Mouse (Mus musculus) forebrain, embryonic 11.5 days (tissue): ENCODE measurements around the gene B830017H08Rik. TPM values are rescaled to one million over a fixed set of nuclear protein-coding genes. Genes with fewer than 3 reads are reported as not detected.

ENCODE experiments used
- ATAC-seq: fragments of 200-750 bp; cut with Nextera tagmentation; replicated peaks from 2 replicates; pipeline ENCODE4 v1.8.0; 2017; ENCODE audit warnings: moderate TSS enrichment; ENCODE audit not compliant: low FRiP score
- DNase-seq: peaks from one replicate; pipeline ENCODE4 v3.0.0-alpha.2; 2017; ENCODE audit warnings: low spot score
- H3K27ac ChIP-seq: fragments of 300-500 bp; sonication (generic); 2 replicates; pipeline ENCODE4 v1.5.1; 2014; ENCODE audit warnings: low read depth, low read length
- H3K27me3 ChIP-seq: fragments of 300-500 bp; sonication (generic); 2 replicates; pipeline ENCODE4 v1.6.1; 2014; ENCODE audit warnings: mild to moderate bottlenecking, low read length, mixed read lengths; ENCODE audit not compliant: control insufficient read depth, insufficient read depth
- H3K36me3 ChIP-seq: fragments of 300-500 bp; sonication (generic); 2 replicates; pipeline ENCODE4 v1.6.1; 2014; ENCODE audit warnings: mild to moderate bottlenecking, low read length, moderate library complexity, mixed read lengths; ENCODE audit not compliant: control insufficient read depth, insufficient read depth
- H3K4me1 ChIP-seq: fragments of 300-500 bp; sonication (generic); replicated peaks from 2 replicates; pipeline ENCODE4 v1.6.1; 2014; ENCODE audit warnings: low read length, mixed read lengths; ENCODE audit not compliant: control insufficient read depth, insufficient read depth
- H3K4me2 ChIP-seq: fragments of 300-500 bp; sonication (generic); 2 replicates; pipeline ENCODE4 v1.6.1; 2014; ENCODE audit warnings: low read depth, mild to moderate bottlenecking, low read length, moderate library complexity, mixed read lengths; ENCODE audit not compliant: severe bottlenecking
- H3K4me3 ChIP-seq: fragments of 300-500 bp; sonication (generic); 2 replicates; pipeline ENCODE4 v1.5.1; 2014; ENCODE audit warnings: low read depth, low read length
- H3K9ac ChIP-seq: fragments of 300-500 bp; sonication (generic); 2 replicates; pipeline ENCODE4 v1.6.1; 2014; ENCODE audit warnings: low read length
- H3K9me3 ChIP-seq: fragments of 300-500 bp; sonication (generic); 2 replicates; pipeline ENCODE4 v1.6.1; 2016; ENCODE audit warnings: low read length, mixed read lengths; ENCODE audit not compliant: control insufficient read depth
- WGBS: fragments of 180-500 bp; shearing (Covaris S2); extraction: QIAGEN DNeasy Blood & Tissue Kit; methylation state at CpG from one replicate; pipeline ENCODE4 v1.1.7; 2014; 5-methylcytosine and 5-hydroxymethylcytosine counted together
- polyA plus RNA-seq: library from polyadenylated mRNA; unstranded; fragments of >200 nt; fragmentation: Nextera tagmentation; extraction: Ambion mirVana; gene quantifications from 2 replicates; pipeline ENCODE4 v1.2.1, GENCODE M21; 2014

Gene B830017H08Rik
- polyA plus RNA-seq, 1 experiment from 2014 or later, result not detected

DNA sequence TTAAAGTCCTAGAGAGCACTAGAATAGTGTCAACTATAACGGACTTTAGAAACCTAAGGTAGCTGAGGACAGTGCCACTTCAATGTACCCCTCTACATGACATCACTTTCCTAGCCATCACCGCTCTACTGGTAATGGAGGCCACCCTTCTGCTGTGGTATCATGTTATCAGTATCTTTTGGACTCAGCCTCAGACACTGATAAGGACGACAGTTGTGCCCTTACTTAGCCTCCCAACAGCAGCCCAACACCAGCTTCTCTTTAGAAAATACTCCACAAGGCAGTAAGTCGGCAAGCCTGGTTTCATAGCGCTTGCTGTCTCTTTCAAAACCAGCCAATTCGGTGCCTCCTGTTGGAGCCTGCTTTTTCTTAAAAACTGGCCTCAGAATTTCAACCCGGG, 1.6 kb downstream of the B830017H08Rik start:
- H3K9ac ChIP-seq, result no peak overlapping the region
- H3K27me3 ChIP-seq, result peaks cover 62% of the 10 kb centered on the region
- WGBS, result 50% methylated on average over 7 of the region's 7 CpGs
- ATAC-seq, result no peak
- H3K36me3 ChIP-seq, result no peaks in the 10 kb centered on the region; the same call in 1 of the 2 replicates
- H3K9me3 ChIP-seq, result no peaks in the 10 kb centered on the region
- DNase-seq, result no peak
- H3K4me3 ChIP-seq, result peak overlapping the region; percentile 47
- no peaks in the 10 kb centered on the region; the same call in 1 of the 2 replicates for H3K4me1 ChIP-seq
- no peak overlapping the region for H3K27ac ChIP-seq
- H3K4me2 ChIP-seq, result peak overlapping the region; percentile 91; the same call in 1 of the 2 replicates

DNA sequence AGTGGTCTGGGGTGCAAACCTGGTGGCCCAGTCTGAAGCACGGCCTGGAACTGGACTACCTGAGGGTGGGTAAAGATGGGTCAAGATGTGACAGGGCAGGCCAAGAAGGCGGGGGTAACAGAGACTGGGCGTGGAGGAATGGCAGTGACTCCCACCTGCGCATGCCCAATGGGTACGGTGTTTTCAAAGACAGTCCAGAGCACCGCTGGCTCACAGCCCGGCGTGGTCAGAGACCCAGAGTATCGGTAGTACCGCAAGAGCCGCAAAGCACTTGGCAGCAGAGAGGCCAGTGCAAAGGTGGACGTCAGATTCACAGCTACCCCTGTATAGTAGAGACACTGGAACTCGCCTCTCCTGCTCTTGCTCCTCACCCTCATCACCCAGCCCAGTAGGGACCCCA, 2.6 kb downstream of the B830017H08Rik start:
- Histone ChIP-seq H3K27me3 (peaks cover 57% of the 10 kb centered on the region), H3K27ac (no peak overlapping the region), H3K9me3 (no peaks in the 10 kb centered on the region), H3K36me3 (no peaks in the 10 kb centered on the region; the same call in 1 of the 2 replicates), H3K9ac (no peak overlapping the region), H3K4me3 (no peak overlapping the region), H3K4me1 (no peaks in the 10 kb centered on the region; the same call in 1 of the 2 replicates), H3K4me2 (no peak overlapping the region)
- 49% methylated on average over 13 of the region's 13 CpGs for WGBS
- no peak for ATAC-seq
- DNase-seq, result no peak

DNA sequence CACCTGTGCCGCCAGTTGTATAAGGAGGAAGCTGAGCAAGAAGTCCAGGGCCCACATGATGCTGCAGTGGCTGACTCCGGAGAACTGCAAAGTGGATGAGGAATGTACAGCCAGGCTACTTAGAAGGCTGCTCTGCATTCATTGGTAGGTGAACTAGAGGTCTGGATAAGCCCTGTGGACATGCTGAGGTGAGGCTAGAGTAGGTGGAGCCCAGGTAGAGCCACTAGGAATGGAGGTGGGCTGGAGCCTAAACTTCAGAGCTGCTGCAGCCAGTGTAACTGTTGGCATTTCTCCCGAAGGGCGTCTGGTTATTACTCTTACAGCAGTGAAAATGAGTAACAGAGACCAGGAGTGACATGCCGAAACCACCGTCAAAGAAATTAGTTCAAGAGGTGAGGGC, 5.1 kb downstream of the B830017H08Rik start, which contains the start of gene Car15:
Gene Car15, minus strand, starts transcription at position 314 of the 400 bp plus-strand sequence.
- no peak for DNase-seq
- WGBS, result 82% methylated on average over 6 of the region's 6 CpGs
- H3K4me3 ChIP-seq, result no peak within 1 kb of the TSS
- no peak within 1 kb of the TSS for H3K27ac ChIP-seq
- no peak for ATAC-seq
- H3K27me3 ChIP-seq, result peaks cover 32% of the 10 kb centered on the region
- peaks cover 10% of the 10 kb centered on the region; the same call in 1 of the 2 replicates for H3K36me3 ChIP-seq
- no peak within 1 kb of the TSS for H3K4me2 ChIP-seq
- H3K9me3 ChIP-seq, result no peaks in the 10 kb centered on the region
- H3K4me1 ChIP-seq, result no peaks in the 10 kb centered on the region; the same call in 1 of the 2 replicates
- no peak within 1 kb of the TSS for H3K9ac ChIP-seq

DNA sequence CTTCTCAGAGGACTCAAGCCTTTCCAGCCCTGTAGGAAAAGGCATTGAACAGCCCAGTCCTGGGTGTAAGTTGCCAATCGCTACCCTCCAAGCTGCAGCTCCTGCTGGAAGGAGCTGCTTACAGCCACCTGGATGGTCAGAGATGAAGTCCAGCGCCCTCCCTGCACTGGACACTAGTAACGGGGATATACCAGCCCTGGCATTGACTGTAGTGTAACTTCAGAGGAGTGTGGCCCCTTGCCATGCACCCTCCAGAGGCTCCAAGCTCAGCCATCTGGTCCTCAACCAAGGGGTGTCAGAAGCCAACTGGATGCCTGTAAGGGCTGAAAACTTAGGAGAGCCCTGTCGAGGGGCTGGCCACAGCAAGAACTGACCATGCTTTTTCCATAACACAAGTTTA, 7.1 kb downstream of the B830017H08Rik start:
- Histone ChIP-seq H3K4me3 (no peak overlapping the region), H3K9ac (no peak overlapping the region), H3K9me3 (no peaks in the 10 kb centered on the region), H3K4me1 (no peaks in the 10 kb centered on the region), H3K4me2 (no peak overlapping the region), H3K27ac (no peak overlapping the region), H3K27me3 (peaks cover 13% of the 10 kb centered on the region), H3K36me3 (peaks cover 19% of the 10 kb centered on the region; the same call in 1 of the 2 replicates)
- DNase-seq (no peak), ATAC-seq (no peak)
- 87% methylated on average over 4 of the region's 4 CpGs for WGBS

DNA sequence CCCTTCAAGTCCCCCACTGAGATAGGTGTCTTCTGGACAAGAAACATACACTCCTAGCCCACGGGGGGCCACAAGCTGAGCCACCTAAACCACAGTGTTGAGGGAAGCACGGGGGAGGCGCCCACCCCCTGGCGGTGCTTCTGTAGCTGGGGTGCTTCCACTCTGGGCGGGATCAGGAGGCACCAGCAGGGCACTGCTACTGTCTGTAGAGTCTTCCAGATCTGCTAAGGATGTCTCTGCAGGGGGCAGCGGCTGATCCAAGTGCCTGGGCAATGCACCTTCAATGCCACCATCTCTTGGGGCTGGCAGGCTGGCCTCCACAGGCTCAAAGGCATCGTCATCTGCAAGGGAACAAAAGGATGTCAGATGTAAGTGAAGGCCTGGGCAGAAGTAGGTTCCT, 9.5 kb downstream of the B830017H08Rik start:
- Histone ChIP-seq H3K36me3 (peaks cover 23% of the 10 kb centered on the region; the same call in 1 of the 2 replicates), H3K4me3 (no peak overlapping the region), H3K27ac (no peak overlapping the region), H3K9me3 (no peaks in the 10 kb centered on the region), H3K27me3 (no peaks in the 10 kb centered on the region; the same call in 1 of the 2 replicates), H3K4me2 (no peak overlapping the region), H3K9ac (no peak overlapping the region), H3K4me1 (no peaks in the 10 kb centered on the region)
- no peak for DNase-seq
- ATAC-seq, result no peak
- WGBS, result 91% methylated on average over 7 of the region's 7 CpGs

DNA sequence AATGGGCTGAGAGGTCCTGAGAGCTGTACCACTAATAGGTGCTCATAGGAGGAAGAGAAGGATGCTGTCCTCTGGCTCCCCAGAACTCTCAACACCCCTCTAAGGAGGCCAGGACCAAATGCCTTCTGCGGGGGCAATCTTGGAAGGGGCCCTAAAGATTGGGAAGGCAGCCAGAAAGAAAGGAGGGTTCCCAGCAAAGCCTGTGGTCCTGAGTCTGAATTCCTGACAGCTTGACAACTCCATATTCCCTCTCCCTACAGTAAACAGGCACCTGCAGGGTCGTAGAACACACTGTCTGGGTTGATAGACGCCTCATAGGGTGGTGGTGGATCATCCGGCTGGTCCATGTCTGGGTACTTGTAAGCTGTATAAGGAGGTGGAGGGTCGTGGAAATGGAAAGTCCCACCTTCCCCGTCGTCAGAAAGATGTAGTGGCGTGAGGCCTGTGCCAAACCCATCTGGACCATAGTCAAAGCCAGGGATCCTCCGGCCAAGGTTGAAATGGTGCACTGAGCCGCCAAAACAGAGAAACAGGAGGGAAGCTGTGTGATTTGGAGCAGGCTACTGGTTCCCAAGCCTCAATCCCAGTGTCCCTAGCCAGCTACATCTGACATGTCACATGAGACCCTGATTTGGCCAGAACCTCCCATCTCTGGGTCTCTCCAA, 10.9 kb downstream of the B830017H08Rik start:
- ATAC-seq (no peak), DNase-seq (no peak)
- no peaks in the 10 kb centered on the region for H3K9me3 ChIP-seq
- H3K4me3 ChIP-seq, result no peak overlapping the region
- H3K27me3 ChIP-seq, result no peaks in the 10 kb centered on the region
- no peak overlapping the region for H3K9ac ChIP-seq
- H3K4me1 ChIP-seq, result no peaks in the 10 kb centered on the region
- WGBS, result 95% methylated on average over 10 of the region's 10 CpGs
- peaks cover 25% of the 10 kb centered on the region; the same call in 1 of the 2 replicates for H3K36me3 ChIP-seq
- no peak overlapping the region for H3K27ac ChIP-seq
- no peak overlapping the region for H3K4me2 ChIP-seq

DNA sequence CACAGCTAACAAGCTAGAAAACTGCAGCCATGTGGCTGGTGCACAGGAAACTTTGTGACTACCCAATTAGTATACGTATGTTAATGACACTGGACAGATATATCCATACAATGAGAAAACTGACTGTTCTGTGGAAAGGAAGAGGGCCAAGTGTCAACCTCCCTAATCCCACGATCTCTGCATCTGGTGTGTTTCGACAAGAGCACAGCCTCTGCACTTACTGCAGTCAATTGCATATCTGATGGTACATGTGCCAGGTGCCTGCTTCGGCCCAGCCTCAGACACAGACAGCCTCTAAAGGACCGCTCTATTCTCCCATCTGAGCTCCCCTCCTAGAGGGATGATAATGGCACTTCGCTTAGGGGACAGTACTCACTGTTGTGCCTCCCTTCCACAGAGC, 15.5 kb downstream of the B830017H08Rik start:
- 96% methylated on average over 6 of the region's 6 CpGs for WGBS
- Histone ChIP-seq H3K36me3 (peaks cover 22% of the 10 kb centered on the region; the same call in 1 of the 2 replicates), H3K4me3 (no peak overlapping the region), H3K27me3 (no peaks in the 10 kb centered on the region), H3K4me2 (no peak overlapping the region), H3K9me3 (no peaks in the 10 kb centered on the region), H3K4me1 (no peaks in the 10 kb centered on the region), H3K27ac (no peak overlapping the region), H3K9ac (no peak overlapping the region)
- ATAC-seq (no peak), DNase-seq (no peak)

DNA sequence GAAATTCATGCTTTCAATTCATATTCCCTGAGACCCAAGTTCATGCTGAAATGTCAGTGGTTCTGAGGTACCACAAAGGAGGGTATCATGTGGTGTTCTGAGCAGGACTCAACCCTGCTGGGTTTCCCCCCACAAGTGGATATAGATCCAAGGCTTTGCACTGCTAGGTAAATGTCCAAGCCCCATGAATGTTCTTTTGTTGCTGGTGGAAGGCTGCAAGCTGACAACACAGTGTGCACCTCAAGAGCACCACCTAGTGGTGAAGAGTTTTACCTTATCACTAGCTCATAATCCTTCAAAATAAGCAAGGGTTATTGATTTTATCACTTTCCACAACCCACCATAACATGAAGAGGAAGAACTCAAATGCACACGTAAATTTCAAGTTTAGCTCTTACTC, 16.0 kb downstream of the B830017H08Rik start:
- H3K36me3 ChIP-seq, result peaks cover 17% of the 10 kb centered on the region; the same call in 1 of the 2 replicates
- no peak for DNase-seq
- H3K9ac ChIP-seq, result no peak overlapping the region
- no peaks in the 10 kb centered on the region for H3K27me3 ChIP-seq
- H3K9me3 ChIP-seq, result no peaks in the 10 kb centered on the region
- H3K4me3 ChIP-seq, result no peak overlapping the region
- H3K27ac ChIP-seq, result no peak overlapping the region
- WGBS, result 34% methylated on average over 1 of the region's 1 CpGs
- H3K4me2 ChIP-seq, result no peak overlapping the region
- no peak for ATAC-seq
- no peaks in the 10 kb centered on the region for H3K4me1 ChIP-seq

DNA sequence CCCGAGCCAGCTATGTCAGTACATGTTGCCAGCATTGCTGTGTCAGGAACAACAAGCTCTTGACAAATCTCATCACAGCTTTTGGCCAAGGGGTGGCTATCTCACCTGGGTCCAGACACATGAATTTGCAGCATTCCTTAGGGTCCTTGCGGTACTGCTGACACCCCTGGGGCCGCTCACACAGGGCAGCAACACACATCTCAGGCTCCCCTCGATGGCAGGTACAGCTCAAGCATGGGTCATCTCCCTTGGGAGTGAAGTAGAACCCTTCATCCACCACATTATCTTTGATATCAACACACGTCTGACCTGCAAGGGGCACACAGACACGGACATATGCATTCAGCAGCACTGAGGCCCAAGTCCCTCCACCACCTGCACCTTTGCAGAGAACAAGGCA, 16.6 kb downstream of the B830017H08Rik start:
- WGBS, result 83% methylated on average over 6 of the region's 6 CpGs
- DNase-seq (no peak), ATAC-seq (no peak)
- Histone ChIP-seq H3K27me3 (no peaks in the 10 kb centered on the region), H3K27ac (no peak overlapping the region), H3K4me3 (no peak overlapping the region), H3K9me3 (no peaks in the 10 kb centered on the region), H3K36me3 (peaks cover 15% of the 10 kb centered on the region; the same call in 1 of the 2 replicates), H3K9ac (no peak overlapping the region), H3K4me1 (no peaks in the 10 kb centered on the region), H3K4me2 (no peak overlapping the region)
